Comparison of ENCODE assay signal across 8 mouse cellular contexts in genomic region chr12:102550529-102550928, GRCm38 (mm10). TPM values are rescaled to one million over a fixed set of nuclear protein-coding genes. Genes with fewer than 3 reads are reported as not detected.
A peak's percentile ranks its signal among the peaks of the same experiment; 100 is the strongest.
DNase-seq lines count a peak whose midpoint lies in the region; ATAC-seq and TF ChIP-seq lines count a peak whose summit lies in the region.

No protein-coding gene starts in this region.

- H3K4me2 ChIP-seq in lung, embryonic 15.5 days, result no peak overlapping the region

- H3K4me3 ChIP-seq in kidney, adult 2 months (ENCODE audit: insufficient read depth, low read depth, low read length), result no peak overlapping the region
- no peak overlapping the region for H3K4me3 ChIP-seq in lung, embryonic 15.5 days

- no peaks in the 10 kb centered on the region for H3K36me3 ChIP-seq in kidney, adult 2 months (ENCODE audit: control insufficient read depth, insufficient read depth, low read length)
- H3K36me3 ChIP-seq in lung, embryonic 15.5 days, result no peaks in the 10 kb centered on the region

- H3K27ac ChIP-seq in kidney, adult 2 months (ENCODE audit: insufficient read depth, low read depth, low read length), result no peak overlapping the region
- no peak overlapping the region for H3K27ac ChIP-seq in lung, embryonic 15.5 days

- 3% methylated on average over 11 of the region's 11 CpGs for WGBS in kidney, adult 2 months
- 6% methylated on average over 11 of the region's 11 CpGs for WGBS in lung, embryonic 15.5 days

- H3K27me3 ChIP-seq in kidney, adult 2 months (replicated peaks; ENCODE audit: control insufficient read depth, insufficient read depth, low read length), result no peaks in the 10 kb centered on the region
- peaks cover 21% of the 10 kb centered on the region for H3K27me3 ChIP-seq in lung, embryonic 15.5 days

- DNase-seq in right cerebral cortex, postnatal 14 days, result peak; percentile 50
- DNase-seq in right cerebral cortex, adult 18-20 months, result no peak
- peak; percentile 90 for DNase-seq in c-Kit-positive CD71-negative TER-119-negative erythroid progenitor cells, embryonic 14.5 days (ENCODE audit: low read depth)
- peak; percentile 63 for DNase-seq in kidney, adult 2 months
- DNase-seq in spleen, postnatal 14 days (ENCODE audit: low spot score in 2 of 2), result peak; percentile 20 to 57
- DNase-seq in cerebellum, adult 11 months, result no peak
- no peak for DNase-seq in cerebellum, postnatal 36 days

- TF ChIP-seq CTCF in kidney, adult 2 months (conservative IDR thresholded peaks at IDR 0.05; ENCODE audit: insufficient read depth, insufficient read length, low read depth, low read length), result no peak

- no peaks in the 10 kb centered on the region for H3K9me3 ChIP-seq in lung, embryonic 15.5 days

- no peak overlapping the region for H3K9ac ChIP-seq in lung, embryonic 15.5 days

- ATAC-seq in lung, embryonic 15.5 days (ENCODE audit: borderline replicate concordance, extremely low read depth, low FRiP score, low TSS enrichment), result peak; percentile 34; the same call in 1 of the 2 replicates

- H3K4me1 ChIP-seq in kidney, adult 2 months (ENCODE audit: control insufficient read depth, insufficient read depth, low read length), result no peaks in the 10 kb centered on the region
- 0 out of 2 replicates have a peak, but pooled peaks cover 2% of the 10 kb centered on the region for H3K4me1 ChIP-seq in lung, embryonic 15.5 days

- TF ChIP-seq POLR2A in kidney, adult 2 months (IDR thresholded peaks at IDR 0.05; ENCODE audit: low read depth, low read length), result no peak

RNA-seq across cellular contexts. Expression of gene Chga, which starts 4.2 kb away (rescaled TPM):
- polyA plus RNA-seq in kidney, adult 2 months (2012; rRNA removed), result 0.31 and 1.2 TPM in 2 replicates
- 1.6 and 2.5 TPM in 2 replicates for polyA plus RNA-seq in lung, embryonic 15.5 days (2015; fragmentation: Nextera tagmentation; extraction: Ambion mirVana)

Comparison
In these comparisons a context has a peak if more than half of its experiments do, and no peak if none do; other contexts are left out.
1. DNase-seq: peak in right cerebral cortex, postnatal 14 days (single experiment), c-Kit-positive CD71-negative TER-119-negative erythroid progenitor cells, embryonic 14.5 days (single experiment), kidney, adult 2 months (single experiment) and spleen, postnatal 14 days (2 of 2); none in right cerebral cortex, adult 18-20 months (single experiment), cerebellum, adult 11 months (single experiment) and cerebellum, postnatal 36 days (0 of 2).